Mouse (Mus musculus) frontal cortex, postnatal 25 days (tissue): Measurements from ENCODE around the gene Chit1.

Source experiments
- DNase-seq, 2 experiments: peaks; one replicate each; pipeline ENCODE4 v3.0.0; 2022; ENCODE audit warnings: low spot score in 2 of 2

Chit1 gene

DNA sequence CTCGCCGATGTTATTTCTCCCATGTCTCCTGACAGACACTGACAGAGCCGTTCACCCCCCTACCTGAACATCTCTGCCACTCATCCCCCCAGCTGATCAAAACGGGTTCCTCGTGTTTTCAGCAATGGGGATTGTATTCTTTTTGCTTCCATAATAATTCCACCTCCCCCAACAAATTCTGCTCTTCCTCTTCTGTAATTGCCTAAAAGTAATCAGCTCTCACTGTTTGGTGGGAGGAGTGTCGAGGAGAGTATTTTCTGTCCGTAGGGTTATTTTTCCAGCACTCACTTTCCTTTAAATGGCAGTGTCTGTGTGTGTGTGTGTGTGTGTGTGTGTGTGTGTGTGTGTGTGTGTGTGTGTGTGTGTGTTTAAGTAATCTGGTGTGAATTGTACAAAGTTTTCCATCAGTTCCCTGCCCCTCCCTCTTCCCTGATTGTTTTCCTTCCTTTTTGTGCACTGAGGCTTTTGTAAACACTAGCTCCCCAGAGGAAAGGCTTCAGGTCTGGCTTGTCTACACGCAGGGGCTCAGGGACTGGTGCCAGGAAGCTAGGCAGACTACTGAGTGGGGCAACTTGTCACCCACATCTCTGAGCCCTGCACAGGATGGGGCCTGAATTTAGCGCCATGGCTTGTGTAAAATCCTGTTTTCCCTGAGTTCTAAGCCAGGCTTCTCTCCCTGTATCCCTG lies 31.4 kb upstream of the Chit1 start:
- no peak for DNase-seq

DNA sequence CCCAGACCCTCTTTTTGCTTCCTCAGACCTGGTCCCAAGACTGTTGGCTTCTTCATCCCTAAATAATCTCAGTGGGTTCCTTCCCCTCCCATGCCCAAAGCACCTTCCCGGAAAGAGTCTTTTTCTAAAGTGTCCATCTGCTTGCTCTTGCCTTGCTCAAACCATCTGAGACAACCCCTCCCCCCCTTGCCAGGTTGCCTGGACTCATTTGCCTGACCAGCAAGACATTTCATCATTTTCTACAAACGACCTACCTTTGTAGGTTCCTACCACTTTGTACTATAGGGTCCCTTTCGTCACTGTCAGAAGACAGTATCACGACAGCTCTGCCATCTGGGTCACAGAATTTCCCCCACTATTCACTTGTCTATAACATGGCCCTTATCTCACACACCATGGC lies 30.6 kb upstream of the Chit1 start:
- no peak for DNase-seq

DNA sequence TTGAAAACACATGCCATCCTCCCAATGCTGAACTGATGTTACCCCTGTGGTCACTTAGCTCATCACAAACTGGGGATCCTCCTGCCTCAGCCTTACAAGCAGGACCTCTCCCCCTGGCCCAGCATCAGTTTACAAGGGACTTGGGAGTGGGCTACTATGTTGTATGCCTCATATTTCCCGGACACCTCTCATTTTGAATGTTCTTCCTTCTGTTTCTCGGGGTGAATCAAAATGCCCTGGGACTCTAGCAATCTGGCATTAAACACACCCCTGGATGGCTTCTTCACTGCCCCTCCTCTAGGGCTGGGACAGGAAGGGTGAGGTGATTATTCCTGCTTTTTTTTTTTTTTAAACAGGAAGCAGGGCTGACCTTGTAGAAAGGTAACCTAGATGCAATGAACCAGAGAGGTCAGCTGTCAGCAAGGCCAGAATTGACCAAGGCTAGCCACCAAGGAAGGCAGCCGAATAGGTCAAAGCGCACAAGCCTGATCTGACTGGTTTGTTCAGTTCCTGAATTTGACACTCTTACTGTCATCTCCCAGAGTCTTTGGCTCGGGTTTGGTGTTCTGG lies 30.1 kb upstream of the Chit1 start:
- no peak for DNase-seq

DNA sequence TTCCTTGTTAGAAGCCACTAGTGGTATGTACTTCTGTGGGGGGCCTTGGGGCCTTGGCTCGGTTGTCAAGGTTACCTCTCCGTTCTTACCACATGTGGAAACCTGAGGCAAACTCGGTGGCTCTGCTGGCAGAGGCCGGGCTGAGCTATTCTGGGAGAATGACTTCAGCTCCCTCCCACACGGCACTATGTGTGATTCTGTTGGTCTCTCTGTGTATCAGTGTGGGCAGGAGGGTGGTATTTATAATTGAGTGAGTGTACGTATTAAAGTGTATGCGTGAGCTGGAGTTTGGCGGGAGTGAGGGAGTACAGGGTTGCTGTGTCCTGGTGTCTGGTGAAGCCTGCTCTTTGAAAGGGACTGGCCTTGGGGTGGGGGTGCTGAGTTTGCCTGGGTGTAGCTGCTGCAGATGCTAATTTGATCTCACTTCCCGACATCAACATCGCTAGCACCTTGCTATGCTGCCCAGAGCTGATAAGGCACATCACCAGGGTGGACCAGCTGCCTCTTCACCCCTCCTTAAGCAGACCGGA lies 28.0 kb upstream of the Chit1 start:
- peak in 1 of 2 experiments; percentile 54 for DNase-seq

DNA sequence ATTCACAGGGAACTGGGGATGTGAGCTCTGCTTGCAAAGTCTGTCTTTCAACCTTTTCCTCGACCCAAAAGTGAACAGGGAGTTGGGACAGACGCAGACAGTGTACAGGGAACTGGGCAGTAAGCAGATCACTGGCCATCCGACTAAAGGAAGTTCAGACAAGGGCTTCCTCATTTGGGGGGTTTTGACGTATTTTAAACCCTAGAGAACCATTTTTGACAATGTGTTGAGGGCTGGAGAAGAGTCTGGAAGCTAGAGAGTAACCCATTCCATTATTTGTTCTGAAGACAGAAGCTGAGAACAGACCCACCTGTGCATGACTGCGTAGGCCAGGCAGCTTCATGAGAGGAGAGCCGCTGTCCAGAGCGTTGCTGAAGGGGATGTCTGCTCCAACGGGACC lies 27.4 kb upstream of the Chit1 start:
- DNase-seq = no peak

DNA sequence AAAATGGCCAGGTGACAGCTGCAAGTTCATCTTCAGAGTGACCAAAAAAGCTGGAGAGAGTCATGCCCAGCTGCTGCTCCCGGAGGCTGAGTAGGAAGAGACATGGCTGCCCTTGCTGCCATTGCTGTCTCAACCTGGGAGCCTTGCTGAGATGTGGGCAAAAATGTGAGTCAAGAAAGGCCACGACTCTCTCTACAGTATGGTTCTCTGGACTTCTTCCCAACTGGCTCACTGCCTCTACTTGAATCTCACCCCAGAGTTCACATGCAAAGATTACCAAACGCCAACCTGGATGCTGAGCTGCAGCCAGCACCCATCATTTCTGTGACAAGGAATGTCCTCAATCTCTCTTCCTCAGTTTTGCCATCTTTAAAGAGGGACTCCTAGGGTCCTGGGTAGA lies 26.9 kb upstream of the Chit1 start:
- no peak for DNase-seq

DNA sequence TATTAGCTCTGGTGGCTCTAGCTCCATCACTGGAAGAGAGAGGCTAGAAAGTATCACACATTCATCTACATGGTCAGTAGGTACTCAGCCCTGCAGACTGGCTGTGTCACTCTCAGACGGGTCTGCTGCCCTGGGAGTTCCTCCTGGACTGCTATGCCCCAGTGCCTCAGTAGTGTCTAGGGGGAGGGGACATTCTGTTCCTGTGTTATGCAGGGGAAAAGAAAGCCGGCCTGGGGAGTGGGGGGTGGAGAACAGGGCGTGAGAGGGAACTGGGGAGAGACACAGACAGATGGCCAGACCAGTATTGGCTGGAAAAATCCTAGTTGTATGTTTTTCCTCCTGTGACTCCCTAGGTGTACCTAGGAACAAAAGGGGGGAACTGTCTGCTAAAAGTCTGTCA lies 25.0 kb upstream of the Chit1 start:
- no peak for DNase-seq

DNA sequence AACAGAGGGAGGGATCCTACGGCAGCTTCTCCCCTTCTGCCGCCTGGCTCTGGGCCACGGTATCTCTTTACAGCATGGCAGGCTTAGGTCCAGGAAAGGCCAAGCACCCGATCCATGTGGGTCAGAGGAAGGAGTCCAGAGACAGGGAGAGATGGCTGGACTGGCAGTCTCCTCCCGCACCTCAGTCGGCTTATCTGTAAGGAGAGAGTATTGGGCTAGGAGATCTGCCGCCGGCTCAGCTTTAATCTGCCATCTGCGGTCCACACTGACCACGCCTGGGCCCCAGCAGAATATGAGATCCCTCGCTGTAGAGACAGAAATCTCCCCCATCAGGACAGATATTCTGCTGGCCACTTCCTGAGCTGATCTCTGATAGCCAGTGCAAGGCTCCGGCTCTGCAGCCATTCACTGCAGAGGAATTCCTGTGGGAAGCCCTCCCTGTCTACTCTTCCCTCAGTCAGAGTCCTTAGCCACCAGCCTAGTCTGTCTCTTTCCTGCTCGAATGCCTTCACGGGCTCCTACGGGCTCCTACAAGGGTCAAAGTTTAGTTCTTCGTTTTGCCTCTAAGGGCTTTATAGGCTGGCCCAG lies 24.1 kb upstream of the Chit1 start:
- DNase-seq = no peak

DNA sequence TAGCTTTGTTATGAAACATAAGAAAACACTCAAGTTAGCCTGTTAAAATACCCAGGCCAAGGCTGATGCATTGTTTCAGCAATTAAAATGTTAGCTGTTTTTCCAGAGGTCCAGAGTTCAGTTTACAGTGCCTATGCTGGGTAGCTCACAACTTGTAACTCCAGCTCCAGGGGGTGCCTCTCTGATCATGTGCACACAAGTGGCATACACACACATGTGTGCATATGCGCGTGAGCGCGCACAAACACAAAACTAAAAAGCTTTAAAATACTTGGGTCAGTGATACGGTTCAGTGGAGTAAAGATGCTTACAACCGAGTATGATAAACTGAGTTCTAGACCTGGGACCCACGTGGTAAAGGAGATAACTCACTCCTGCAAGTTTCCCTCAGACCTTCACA lies 22.0 kb upstream of the Chit1 start:
- no peak for DNase-seq

DNA sequence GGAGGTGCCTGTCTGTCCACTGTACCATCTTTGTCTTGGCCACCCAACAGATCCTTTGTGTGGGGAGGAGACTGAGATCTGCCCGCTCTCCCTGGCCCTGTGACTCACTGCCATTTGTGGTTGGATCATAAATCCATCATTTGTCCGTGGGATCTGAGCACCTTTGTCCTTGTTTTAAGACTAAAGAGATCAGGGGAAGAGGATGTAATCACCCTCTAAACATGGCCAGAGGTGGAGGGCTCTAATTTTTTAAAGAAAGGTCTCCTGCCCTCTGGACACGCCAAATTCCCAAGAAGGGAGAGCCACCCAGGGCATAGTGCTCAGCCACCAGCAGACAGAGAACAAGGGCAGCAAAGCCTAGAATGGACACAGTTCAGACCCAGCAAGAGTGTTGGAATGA lies 19.2 kb upstream of the Chit1 start:
- no peak for DNase-seq

DNA sequence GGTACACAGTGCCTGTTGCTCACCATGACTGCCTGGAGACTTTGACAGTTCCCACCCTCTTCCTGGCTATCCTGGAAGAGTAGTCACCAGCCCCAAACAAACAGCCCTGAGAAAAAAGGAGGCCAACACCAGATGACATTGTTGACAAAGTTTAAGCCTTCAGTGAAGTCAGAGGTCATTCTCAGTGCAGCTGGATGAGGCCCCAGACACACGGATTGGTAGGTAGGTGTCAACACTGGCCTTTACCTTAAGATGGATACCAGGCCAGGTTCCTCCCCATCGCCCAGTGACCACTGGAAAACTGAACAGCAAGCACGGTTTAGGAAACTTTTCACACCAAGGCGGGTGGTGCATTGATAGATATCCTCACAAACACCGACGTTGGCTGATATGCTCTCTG lies 18.7 kb upstream of the Chit1 start:
- DNase-seq = no peak

DNA sequence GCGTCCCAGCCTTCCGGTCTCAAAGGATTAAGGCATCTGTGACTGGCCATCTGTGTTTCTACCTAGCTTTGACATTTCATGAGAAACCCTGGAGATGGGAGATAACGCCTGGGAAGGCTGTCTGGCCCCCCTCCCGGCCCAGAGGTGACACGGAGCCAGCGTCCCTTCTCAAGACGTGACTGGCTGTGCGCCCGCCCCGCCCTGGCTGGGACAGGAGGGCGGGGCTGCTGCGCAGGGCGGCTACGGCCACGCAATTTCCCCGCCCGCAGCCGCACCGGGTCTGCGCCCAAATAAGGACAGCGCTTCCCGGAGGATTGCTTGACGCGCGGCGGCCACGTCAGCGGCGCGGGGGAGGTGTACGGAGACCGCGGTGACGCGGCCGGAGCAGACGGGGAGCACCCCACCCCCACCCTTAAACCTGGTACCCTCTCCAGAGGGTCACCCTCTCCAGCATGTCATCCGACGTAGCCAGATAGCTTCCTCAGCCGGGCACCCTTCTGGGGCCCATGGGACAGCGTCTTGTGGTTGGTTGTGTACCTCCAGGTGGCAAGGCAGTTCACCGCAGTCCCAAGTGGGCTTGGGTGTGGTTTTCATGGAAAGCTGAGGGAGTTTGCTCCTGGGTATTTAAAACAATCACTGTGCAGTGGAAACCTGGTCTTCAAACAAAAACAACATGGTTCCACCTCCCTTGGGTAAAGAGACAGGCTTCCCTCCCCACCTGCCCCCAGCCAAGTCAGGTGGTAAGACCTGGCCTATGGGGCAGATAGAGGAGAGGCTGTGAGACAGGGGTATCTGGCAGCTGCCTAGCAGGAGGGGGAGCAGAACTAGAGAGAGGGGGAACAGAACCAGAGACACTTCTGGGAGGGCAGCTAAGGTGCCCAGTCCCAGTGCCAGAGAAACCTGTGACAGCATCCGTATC lies 17.9 kb upstream of the Chit1 start:
- DNase-seq = peak; percentile 57 to 78

DNA sequence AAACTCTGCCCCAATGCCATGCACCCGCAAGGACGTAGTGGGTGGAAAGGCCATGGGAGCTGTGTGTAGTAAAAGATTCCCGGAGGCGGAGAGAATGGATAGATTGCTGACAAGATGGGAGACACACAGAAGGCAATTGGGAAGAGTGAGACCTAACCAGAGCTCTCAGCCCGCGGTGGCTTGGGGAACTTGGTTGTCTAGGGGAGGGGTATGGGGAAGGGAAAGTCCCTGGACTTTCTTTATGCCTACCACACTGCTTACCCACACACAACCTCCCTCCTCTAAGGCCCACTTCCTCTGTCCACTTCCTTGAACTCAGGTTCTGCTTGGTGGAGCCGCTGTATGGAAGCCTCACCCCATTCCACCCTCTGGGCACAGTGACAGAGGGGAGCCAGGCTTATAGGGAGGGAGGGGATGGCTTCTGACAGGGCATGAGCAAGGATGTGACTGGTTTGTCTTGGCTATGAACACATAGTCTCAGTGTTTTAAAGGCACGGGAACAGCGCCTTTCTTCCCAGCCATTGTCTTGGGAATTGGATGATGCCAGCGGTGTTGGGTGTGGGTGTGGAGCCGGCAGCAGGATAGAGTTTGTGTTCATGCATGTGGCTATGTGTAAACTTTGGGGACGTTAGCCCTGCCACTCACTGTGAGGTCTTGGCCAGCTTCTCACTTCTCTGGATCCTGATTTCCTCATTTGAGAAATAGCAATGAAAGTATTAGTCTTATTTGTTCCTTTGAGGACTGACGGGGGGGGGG lies 17.1 kb upstream of the Chit1 start:
- no peak for DNase-seq

DNA sequence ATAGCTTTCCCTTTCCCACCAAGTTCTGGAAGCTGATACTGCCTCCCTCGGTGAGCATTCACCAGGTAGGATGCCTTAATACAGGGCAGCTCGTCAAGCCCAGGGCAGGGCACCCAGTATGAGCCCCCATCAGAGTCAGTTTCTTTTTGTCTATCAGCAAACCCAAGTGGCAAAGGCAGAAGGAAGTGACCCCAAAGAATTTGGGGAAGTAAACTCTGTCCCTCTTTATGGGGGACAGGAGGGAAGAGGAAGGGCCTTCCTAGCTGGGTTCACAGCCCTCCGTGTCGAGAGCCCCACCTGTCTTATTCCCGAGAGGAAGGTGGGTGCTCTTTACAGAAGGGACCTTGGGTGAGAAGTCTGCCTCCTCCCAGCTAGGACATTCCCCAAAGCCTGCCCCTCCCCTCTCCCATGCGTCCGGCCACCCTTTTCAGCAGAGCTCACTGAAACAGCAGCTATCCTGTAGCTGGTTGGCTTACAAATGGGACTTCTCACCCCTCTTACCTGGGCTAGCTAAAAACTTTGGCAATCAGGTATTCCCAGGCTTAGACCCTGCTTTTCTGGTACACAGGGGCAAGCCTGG lies 15.9 kb upstream of the Chit1 start:
- no peak for DNase-seq

DNA sequence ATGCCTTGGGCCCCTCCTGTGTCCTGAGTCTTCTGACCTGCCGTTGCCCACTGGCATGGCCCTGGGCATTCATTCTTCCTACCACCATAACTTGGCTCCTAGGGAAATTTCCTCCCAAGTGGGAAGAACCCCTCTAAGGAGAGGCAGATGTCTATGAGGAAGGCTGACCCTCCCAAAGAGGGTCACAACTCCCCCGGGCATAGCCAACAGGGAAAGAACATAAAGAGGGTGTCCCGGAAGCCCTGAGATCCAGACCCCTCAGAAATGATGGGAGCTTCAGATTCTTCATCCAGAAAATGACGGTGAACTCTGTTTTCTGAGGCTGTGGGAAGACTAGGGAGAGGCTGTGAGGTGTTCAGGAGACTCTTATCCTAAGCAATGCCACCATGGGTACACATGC lies 15.3 kb upstream of the Chit1 start:
- DNase-seq = no peak

DNA sequence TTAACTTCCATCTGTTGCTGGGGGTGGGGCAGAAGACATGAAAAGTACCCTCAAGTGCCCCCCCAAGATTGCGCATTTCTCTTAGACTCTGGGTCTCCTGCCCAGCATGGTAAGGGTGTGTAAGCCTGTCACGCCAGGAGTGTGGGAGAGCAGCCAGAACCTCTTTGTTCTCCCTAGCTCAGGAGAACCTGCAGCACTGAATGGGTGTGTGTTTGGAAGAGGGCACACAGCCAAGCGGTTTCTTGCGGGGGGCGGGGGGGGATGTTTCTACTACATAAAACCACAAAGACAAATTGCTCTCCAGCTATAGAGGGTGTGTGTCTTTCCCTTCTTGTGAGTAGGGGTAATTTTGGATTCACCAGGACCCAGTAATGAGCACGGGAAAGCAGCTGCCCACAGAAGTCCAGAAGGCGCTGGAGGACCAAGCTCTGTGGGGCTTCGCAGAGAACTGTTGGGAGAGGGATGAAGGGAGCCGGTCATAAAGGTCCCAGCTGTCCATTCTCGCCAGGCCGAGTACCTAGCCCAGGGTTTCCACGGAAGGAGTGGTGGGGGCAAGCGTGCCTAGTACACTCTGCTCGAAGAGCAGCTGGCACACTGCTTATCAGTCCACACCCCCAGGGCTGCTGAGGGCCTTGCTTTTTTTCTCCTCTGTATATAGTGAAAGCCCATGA lies 14.6 kb upstream of the Chit1 start:
- DNase-seq = no peak

DNA sequence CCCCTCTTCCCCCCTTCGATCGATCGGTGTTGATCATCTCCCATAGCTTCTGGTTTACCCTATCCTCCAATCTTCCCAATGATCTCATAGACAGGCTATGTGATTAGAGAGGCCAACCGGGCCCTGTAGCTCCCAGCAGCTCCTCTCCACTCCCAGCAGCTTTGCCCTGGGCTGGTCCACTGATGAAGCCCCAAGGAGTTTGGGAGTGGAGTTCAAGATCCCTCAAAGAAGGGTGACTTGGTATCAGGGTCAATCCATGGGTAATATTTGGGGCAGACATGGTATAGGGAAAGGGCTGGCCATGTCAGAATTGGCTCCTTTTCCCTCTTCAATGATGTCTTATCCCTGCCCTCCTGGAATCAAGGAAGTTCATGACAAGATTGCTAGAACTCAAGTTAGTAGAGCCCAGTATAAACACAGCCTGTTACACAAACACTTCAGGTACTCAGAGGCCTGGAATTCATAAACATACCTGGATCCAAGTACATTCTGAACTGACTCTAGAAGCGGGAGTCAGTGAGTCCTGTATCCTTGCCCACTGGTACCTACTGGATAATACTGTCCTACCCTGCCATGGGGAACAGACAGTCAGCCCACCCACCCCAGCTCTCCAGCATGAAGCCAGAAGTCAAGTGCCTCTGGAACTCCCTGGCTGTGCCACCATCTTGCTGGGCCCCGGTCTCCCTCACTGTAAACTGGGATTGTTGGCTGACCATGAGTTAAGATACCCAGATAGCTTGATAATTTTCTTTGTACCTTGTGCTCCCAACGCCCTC lies 13.8 kb upstream of the Chit1 start:
- no peak for DNase-seq

DNA sequence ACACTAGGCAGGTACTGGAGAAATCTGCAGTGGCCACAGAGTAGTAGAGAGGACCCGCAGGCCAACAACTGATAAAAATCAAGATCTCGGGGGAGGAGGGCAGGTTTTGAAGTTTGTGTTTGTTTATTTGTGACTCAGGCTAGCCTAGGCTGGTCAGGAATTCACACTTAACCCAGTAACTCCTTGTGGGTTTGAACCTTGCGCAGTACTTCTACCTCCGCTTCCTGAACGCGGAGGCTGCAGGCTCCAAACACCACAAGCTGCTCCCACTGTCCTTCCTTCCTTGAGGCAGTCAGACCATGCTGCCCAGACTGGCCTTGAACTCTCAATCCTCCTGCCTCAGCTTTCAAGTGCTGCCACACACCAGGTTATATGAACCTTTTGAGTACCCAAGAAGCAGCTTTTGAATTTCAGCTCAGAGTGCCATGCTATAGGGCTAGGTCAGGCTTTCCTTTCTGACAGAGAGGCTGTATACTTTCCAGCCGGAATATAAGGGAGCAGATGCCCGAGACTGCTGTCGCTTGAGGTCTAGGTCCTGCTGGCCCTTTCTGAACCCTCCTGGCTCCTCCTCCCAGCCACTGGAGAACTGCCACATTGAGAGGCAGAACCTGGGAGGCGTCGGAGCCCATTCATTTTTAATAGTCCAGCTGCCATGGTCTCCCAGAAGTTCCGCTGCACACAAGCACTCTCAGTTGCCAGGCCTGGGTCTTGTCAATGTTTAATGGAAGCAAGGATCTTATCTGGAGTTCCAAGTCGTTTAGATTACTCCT lies 12.9 kb upstream of the Chit1 start:
- no peak for DNase-seq
